Mouse (Mus musculus) olfactory bulb, adult 2 months (tissue): ENCODE measurements at regions not wholly inside any gene's neighbourhood (a gene's known extent, or its start where the extent isn't known, plus 50 kb on each side); places are given as distances from the start of the nearest gene placed in this dataset.
"Not testable (repeated sequence)": the region's sequence is repeated elsewhere in the genome, so short reads cannot be mapped to it uniquely, and the experiment has no call there.

ENCODE experiments used
- H3K27ac ChIP-seq: fragments of 200-500 bp; 2 replicates; pipeline ENCODE4 v1.5.1; 2012; ENCODE audit warnings: low read depth, low read length; ENCODE audit not compliant: insufficient read depth
- H3K4me1 ChIP-seq: fragments of 200-500 bp; 2 replicates; pipeline ENCODE4 v1.6.1; 2012; ENCODE audit warnings: low read length; ENCODE audit not compliant: control insufficient read depth, insufficient read depth
- H3K4me3 ChIP-seq: fragments of 200-500 bp; 2 replicates; pipeline ENCODE4 v1.5.1; 2012; ENCODE audit warnings: mild to moderate bottlenecking, low read depth, low read length, moderate library complexity; ENCODE audit not compliant: insufficient read depth
- CTCF ChIP-seq: fragments of 200-500 bp; IDR thresholded peaks from 2 replicates; pipeline ENCODE4 v1.5.1; 2012; ENCODE audit warnings: low read depth, mild to moderate bottlenecking, low read length, moderate library complexity; ENCODE audit not compliant: insufficient read depth
- POLR2A ChIP-seq: fragments of 200-500 bp; IDR thresholded peaks from 2 replicates; pipeline ENCODE4 v1.6.1; 2012; ENCODE audit warnings: mild to moderate bottlenecking, low read depth, low read length, moderate library complexity; ENCODE audit not compliant: insufficient read depth
- WGBS: fragments of 180-500 bp; shearing (Covaris S2); methylation state at CpG from one replicate; pipeline ENCODE4 v1.1.7; 2018; 5-methylcytosine and 5-hydroxymethylcytosine counted together

GRCm38 (mm10) chr13:57055409-57056195, 159.8 kb upstream of the Trpc7 start:
- Histone ChIP-seq H3K4me1 (peaks cover 5% of the 10 kb centered on the region), H3K4me3 (no peak overlapping the region), H3K27ac (no peak overlapping the region)
- TF ChIP-seq CTCF (no peak), POLR2A (no peak)
- 30% methylated on average over 12 of the region's 12 CpGs for WGBS

- H3K4me1 ChIP-seq, result peaks cover 5% of the 10 kb centered on the region
- H3K27ac ChIP-seq, result no peak overlapping the region
- 87% methylated on average over 4 of the region's 4 CpGs for WGBS
- no peak overlapping the region for H3K4me3 ChIP-seq
- TF ChIP-seq CTCF, result no peak
- no peak for TF ChIP-seq POLR2A
Observed at GRCm38 (mm10) chr13:57053361-57053760, 157.6 kb upstream of the Trpc7 start.

GRCm38 (mm10) chr13:57046130-57046529, 150.3 kb upstream of the Trpc7 start:
- not testable (repeated sequence) for H3K27ac ChIP-seq, H3K4me1 ChIP-seq, H3K4me3 ChIP-seq
- 34% methylated on average over 9 of the region's 9 CpGs for WGBS

GRCm38 (mm10) chr13:57044455-57044854, 148.7 kb upstream of the Trpc7 start:
- no peak for TF ChIP-seq CTCF
- TF ChIP-seq POLR2A, result no peak
- Histone ChIP-seq H3K4me1 (no peaks in the 10 kb centered on the region; the same call in 1 of the 2 replicates), H3K27ac (no peak overlapping the region), H3K4me3 (no peak overlapping the region)
- WGBS, result 91% methylated on average over 8 of the region's 8 CpGs

- Histone ChIP-seq H3K4me3 (no peak overlapping the region), H3K4me1 (no peaks in the 10 kb centered on the region; the same call in 1 of the 2 replicates), H3K27ac (no peak overlapping the region)
- 76% methylated on average over 15 of the region's 15 CpGs for WGBS
- no peak for TF ChIP-seq CTCF
- no peak for TF ChIP-seq POLR2A
Observed at GRCm38 (mm10) chr13:57043316-57043974, 147.7 kb upstream of the Trpc7 start.

GRCm38 (mm10) chr13:57042514-57042913, 146.7 kb upstream of the Trpc7 start:
- TF ChIP-seq CTCF (no peak), POLR2A (no peak)
- Histone ChIP-seq H3K4me3 (no peak overlapping the region), H3K4me1 (no peaks in the 10 kb centered on the region; the same call in 1 of the 2 replicates), H3K27ac (no peak overlapping the region)
- 68% methylated on average over 5 of the region's 5 CpGs for WGBS

GRCm38 (mm10) chr13:57032871-57033270, 137.1 kb upstream of the Trpc7 start:
- WGBS, result 60% methylated on average over 4 of the region's 4 CpGs
- no peak for TF ChIP-seq CTCF
- TF ChIP-seq POLR2A, result no peak
- Histone ChIP-seq H3K4me3 (no peak overlapping the region), H3K27ac (no peak overlapping the region), H3K4me1 (no peaks in the 10 kb centered on the region)

- Histone ChIP-seq H3K4me1 (peaks cover 11% of the 10 kb centered on the region), H3K4me3 (no peak overlapping the region), H3K27ac (no peak overlapping the region)
- WGBS, result 31% methylated on average over 11 of the region's 11 CpGs
- TF ChIP-seq CTCF (no peak), POLR2A (no peak)
Observed at GRCm38 (mm10) chr13:57017553-57018341, 122.0 kb upstream of the Trpc7 start.

- 41% methylated on average over 13 of the region's 13 CpGs for WGBS
- peak overlapping the region; percentile 24; the same call in 1 of the 2 replicates for H3K27ac ChIP-seq
- TF ChIP-seq POLR2A (no peak), CTCF (no peak)
Observed at GRCm38 (mm10) chr13:57016465-57017272, 120.9 kb upstream of the Trpc7 start.

GRCm38 (mm10) chr13:57007236-57007635, 111.4 kb upstream of the Trpc7 start:
- not testable (repeated sequence) for H3K4me1 ChIP-seq, H3K27ac ChIP-seq, H3K4me3 ChIP-seq
- 97% methylated on average over 8 of the region's 8 CpGs for WGBS

More at GRCm38 (mm10) chr13:57016465-57017272, 120.9 kb upstream of the Trpc7 start:
- Histone ChIP-seq H3K4me3 (no peak overlapping the region), H3K4me1 (peaks cover 11% of the 10 kb centered on the region)
